Mouse (Mus musculus) embryonic facial prominence, embryonic 11.5 days (tissue): ENCODE results near the gene Trhr2. TPM values are rescaled to one million over a fixed set of nuclear protein-coding genes. Genes with fewer than 3 reads are reported as not detected.
"Not testable (repeated sequence)": the region's sequence is repeated elsewhere in the genome, so short reads cannot be mapped to it uniquely, and the experiment has no call there.

ENCODE experiments used
- ATAC-seq: fragments of 200-750 bp; cut with Nextera tagmentation; replicated peaks from 2 replicates; pipeline ENCODE4 v1.8.0; 2017; ENCODE audit warnings: low read depth; ENCODE audit not compliant: insufficient number of reproducible peaks, low FRiP score, low TSS enrichment
- DNase-seq: peaks from one replicate; pipeline ENCODE4 v3.0.0-alpha.2; 2015; ENCODE audit warnings: low spot score
- H3K27ac ChIP-seq: fragments of 300-500 bp; sonication (generic); replicated peaks from 2 replicates; pipeline ENCODE4 v1.5.1; 2014; ENCODE audit warnings: mild to moderate bottlenecking, low read depth, low read length, control low read depth
- H3K27me3 ChIP-seq: fragments of 300-500 bp; sonication (generic); 2 replicates; pipeline ENCODE4 v1.6.1; 2014; ENCODE audit warnings: mild to moderate bottlenecking, low read length, moderate library complexity, mixed read lengths; ENCODE audit not compliant: control insufficient read depth, insufficient read depth
- H3K36me3 ChIP-seq: fragments of 300-500 bp; sonication (generic); replicated peaks from 2 replicates; pipeline ENCODE4 v1.6.1; 2014; ENCODE audit warnings: low read depth, mild to moderate bottlenecking, low read length, moderate library complexity, mixed read lengths; ENCODE audit not compliant: control insufficient read depth, insufficient read depth
- H3K4me1 ChIP-seq: fragments of 300-500 bp; sonication (generic); 2 replicates; pipeline ENCODE4 v1.6.1; 2014; ENCODE audit warnings: low read length, mixed read lengths; ENCODE audit not compliant: control insufficient read depth, insufficient read depth
- H3K4me2 ChIP-seq: fragments of 300-500 bp; sonication (generic); 2 replicates; pipeline ENCODE4 v1.6.1; 2014; ENCODE audit warnings: low read depth, mild to moderate bottlenecking, control low read depth, low read length, moderate library complexity
- H3K4me3 ChIP-seq: fragments of 300-500 bp; sonication (generic); 2 replicates; pipeline ENCODE4 v1.5.1; 2014; ENCODE audit warnings: low read depth, low read length, control low read depth
- H3K9ac ChIP-seq: fragments of 300-500 bp; sonication (generic); replicated peaks from 2 replicates; pipeline ENCODE4 v1.6.1; 2014; ENCODE audit warnings: mild to moderate bottlenecking, control low read depth, low read length
- H3K9me3 ChIP-seq: fragments of 300-500 bp; sonication (generic); replicated peaks from 2 replicates; pipeline ENCODE4 v1.6.1; 2016; ENCODE audit warnings: mild to moderate bottlenecking, low read length, inconsistent platforms, mixed read lengths; ENCODE audit not compliant: control insufficient read depth
- WGBS: fragments of 180-500 bp; shearing (Covaris S2); extraction: QIAGEN DNeasy Blood & Tissue Kit; methylation state at CpG from one replicate; pipeline ENCODE4 v1.1.7; 2014; 5-methylcytosine and 5-hydroxymethylcytosine counted together
- polyA plus RNA-seq: library from polyadenylated mRNA; unstranded; fragments of >200 nt; fragmentation: Nextera tagmentation; extraction: Ambion mirVana; gene quantifications from 2 replicates; pipeline ENCODE4 v1.2.1, GENCODE M21; 2014

The Trhr2 gene
- polyA plus RNA-seq, 1 experiment from 2014 or later: not detected

DNA sequence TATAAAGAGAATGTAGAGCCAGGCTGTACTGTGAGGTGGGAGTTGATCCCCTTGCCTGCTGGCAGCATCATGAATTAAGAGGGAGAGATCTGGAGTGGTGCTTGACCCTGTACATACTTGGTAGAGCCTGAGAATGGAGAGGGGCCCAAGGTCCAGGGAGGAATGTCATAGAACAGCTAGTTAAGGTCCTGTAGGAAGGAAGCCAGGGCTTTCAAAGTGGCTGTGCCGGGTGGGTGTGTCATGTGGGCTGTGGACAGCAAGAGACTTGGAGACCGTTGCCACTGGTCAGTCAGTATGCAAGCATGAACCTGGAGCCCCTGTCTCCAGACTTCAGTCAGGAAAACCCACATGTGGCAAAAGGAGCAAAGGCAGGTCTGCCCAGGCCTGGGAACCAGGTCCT, 35.4 kb downstream of the Trhr2 start:
- H3K27ac ChIP-seq: no peak overlapping the region
- DNase-seq (no peak), ATAC-seq (no peak)
- no peaks in the 10 kb centered on the region for H3K36me3 ChIP-seq
- H3K27me3 ChIP-seq: no peaks in the 10 kb centered on the region
- no peak overlapping the region for H3K4me2 ChIP-seq
- WGBS: 75% methylated on average over 2 of the region's 2 CpGs
- no peaks in the 10 kb centered on the region for H3K9me3 ChIP-seq
- H3K4me3 ChIP-seq: no peak overlapping the region
- H3K9ac ChIP-seq: no peak overlapping the region
- peaks cover 2% of the 10 kb centered on the region for H3K4me1 ChIP-seq

DNA sequence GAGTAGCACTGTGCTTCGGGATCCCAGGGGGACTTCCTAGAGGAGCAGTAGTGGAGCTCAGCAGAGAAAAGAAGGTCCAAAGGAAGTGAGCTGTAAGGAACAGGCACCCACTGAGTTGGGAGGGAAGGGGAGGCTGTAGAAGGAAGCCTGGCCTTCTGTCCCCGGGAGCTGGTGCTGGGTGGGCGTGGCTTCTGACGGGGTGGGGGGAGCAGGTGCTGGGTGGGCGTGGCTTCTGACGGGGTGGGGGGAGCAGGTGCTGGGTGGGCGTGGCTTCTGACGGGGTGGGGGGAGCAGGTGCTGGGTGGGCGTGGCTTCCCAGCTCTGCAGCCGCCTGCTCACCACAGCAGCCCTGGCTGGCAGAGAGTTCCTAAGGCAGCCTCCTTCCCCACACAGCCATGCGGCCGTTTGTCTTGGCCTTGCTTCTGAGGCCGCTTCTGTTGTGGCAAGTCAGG, 36.6 kb downstream of the Trhr2 start:
- H3K9ac ChIP-seq, H3K27me3 ChIP-seq, H3K4me2 ChIP-seq, H3K27ac ChIP-seq, H3K4me3 ChIP-seq, ATAC-seq, H3K4me1 ChIP-seq, DNase-seq, H3K9me3 ChIP-seq, H3K36me3 ChIP-seq: not testable (repeated sequence)
- 10% methylated on average over 13 of the region's 13 CpGs for WGBS

DNA sequence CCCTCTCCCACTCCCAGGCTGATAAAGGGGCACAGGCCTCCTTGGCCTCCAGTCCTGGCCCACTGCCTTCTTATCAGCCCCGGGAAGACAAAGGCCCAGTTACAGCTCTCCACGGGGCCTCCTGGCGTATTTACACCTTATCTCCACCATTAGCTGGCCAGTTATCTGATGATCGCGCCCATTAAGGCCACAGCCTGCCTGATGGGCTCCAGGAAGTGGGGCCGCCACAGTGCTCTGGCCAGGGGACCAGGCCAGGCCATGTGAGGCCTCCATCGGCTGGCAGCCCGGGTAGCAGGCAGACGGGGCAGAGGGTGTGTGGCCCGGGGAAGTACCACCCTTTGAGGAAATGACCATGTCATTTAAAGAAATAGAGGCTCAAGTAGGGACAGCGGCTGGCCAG, 37.8 kb downstream of the Trhr2 start:
- ATAC-seq (no peak), DNase-seq (no peak)
- Histone ChIP-seq H3K9ac (no peak overlapping the region), H3K27me3 (no peaks in the 10 kb centered on the region), H3K4me3 (no peak overlapping the region), H3K36me3 (no peaks in the 10 kb centered on the region), H3K4me2 (no peak overlapping the region), H3K27ac (no peak overlapping the region), H3K4me1 (peaks cover 2% of the 10 kb centered on the region), H3K9me3 (no peaks in the 10 kb centered on the region)
- 61% methylated on average over 11 of the region's 11 CpGs for WGBS

- Histone ChIP-seq H3K36me3 (no peaks in the 10 kb centered on the region), H3K9me3 (no peaks in the 10 kb centered on the region), H3K4me1 (peaks cover 2% of the 10 kb centered on the region), H3K4me3 (no peak overlapping the region), H3K27me3 (no peaks in the 10 kb centered on the region), H3K9ac (no peak overlapping the region), H3K4me2 (no peak overlapping the region), H3K27ac (0 out of 2 replicates have a peak overlapping the region, but pooled peaks have one; percentile 1)
- WGBS: 87% methylated on average over 7 of the region's 7 CpGs
- DNase-seq: no peak
- no peak for ATAC-seq
Observed at GRCm38 (mm10) chr8:122322126-122322525, 38.4 kb downstream of the Trhr2 start.

- peaks cover 2% of the 10 kb centered on the region for H3K4me1 ChIP-seq
- no peak overlapping the region for H3K27ac ChIP-seq
- H3K36me3 ChIP-seq: no peaks in the 10 kb centered on the region
- H3K9me3 ChIP-seq: no peaks in the 10 kb centered on the region
- 58% methylated on average over 10 of the region's 10 CpGs for WGBS
- H3K4me2 ChIP-seq: no peak overlapping the region
- H3K4me3 ChIP-seq: no peak overlapping the region
- no peak overlapping the region for H3K9ac ChIP-seq
- ATAC-seq (no peak), DNase-seq (no peak)
- no peaks in the 10 kb centered on the region for H3K27me3 ChIP-seq
Observed at GRCm38 (mm10) chr8:122321455-122321921, 39.1 kb downstream of the Trhr2 start.

GRCm38 (mm10) chr8:122320541-122320940, 40.0 kb downstream of the Trhr2 start:
- ATAC-seq (no peak), DNase-seq (no peak)
- Histone ChIP-seq H3K4me1 (peaks cover 2% of the 10 kb centered on the region), H3K27me3 (no peaks in the 10 kb centered on the region), H3K9me3 (no peaks in the 10 kb centered on the region), H3K9ac (no peak overlapping the region), H3K27ac (no peak overlapping the region), H3K36me3 (no peaks in the 10 kb centered on the region), H3K4me3 (no peak overlapping the region), H3K4me2 (no peak overlapping the region)
- WGBS: 23% methylated on average over 3 of the region's 3 CpGs

GRCm38 (mm10) chr8:122319708-122320075, 40.9 kb downstream of the Trhr2 start:
- ATAC-seq: no peak
- no peak overlapping the region for H3K4me3 ChIP-seq
- no peak overlapping the region for H3K4me2 ChIP-seq
- 73% methylated on average over 7 of the region's 7 CpGs for WGBS
- DNase-seq: no peak
- peaks cover 2% of the 10 kb centered on the region for H3K4me1 ChIP-seq
- H3K27me3 ChIP-seq: no peaks in the 10 kb centered on the region
- H3K36me3 ChIP-seq: no peaks in the 10 kb centered on the region
- H3K27ac ChIP-seq: no peak overlapping the region
- no peak overlapping the region for H3K9ac ChIP-seq
- H3K9me3 ChIP-seq: no peaks in the 10 kb centered on the region

DNA sequence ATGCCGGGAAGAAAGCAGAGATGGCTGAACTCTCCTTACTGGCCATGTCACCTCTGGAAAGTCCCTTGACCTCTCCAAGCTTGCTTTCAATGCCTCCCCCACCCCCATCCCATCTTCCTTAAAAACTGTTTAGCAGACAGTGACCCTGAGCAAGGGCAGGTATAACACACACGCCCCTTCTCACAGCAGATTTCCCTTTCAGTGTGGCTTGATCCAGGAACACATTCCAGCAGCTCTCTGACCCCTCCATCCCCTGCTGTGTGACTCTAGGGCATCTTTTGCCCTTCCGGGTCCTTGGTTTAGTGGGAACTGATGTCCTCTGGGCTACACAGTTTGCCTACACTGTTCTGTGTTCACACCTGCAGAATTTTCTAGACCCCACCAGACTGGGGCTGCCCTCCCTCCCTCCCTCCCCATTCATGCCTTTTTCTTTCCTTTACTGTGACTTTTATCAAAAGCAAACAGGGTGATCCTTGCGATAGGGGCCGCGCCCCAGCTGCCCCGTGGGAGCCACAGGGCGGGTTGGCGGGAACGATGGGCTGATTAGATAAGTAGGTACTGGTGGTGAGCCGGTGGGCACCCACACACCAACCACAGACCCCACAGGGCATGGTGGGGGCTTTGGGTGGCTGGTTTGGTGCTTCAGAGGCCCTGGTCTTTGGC, 41.4 kb downstream of the Trhr2 start:
- Histone ChIP-seq H3K9me3 (no peaks in the 10 kb centered on the region), H3K4me3 (no peak overlapping the region), H3K4me2 (no peak overlapping the region), H3K4me1 (no peaks in the 10 kb centered on the region; the same call in none of the 2 replicates), H3K9ac (no peak overlapping the region), H3K27me3 (no peaks in the 10 kb centered on the region), H3K36me3 (no peaks in the 10 kb centered on the region), H3K27ac (no peak overlapping the region)
- no peak for ATAC-seq
- 71% methylated on average over 11 of the region's 11 CpGs for WGBS
- no peak for DNase-seq
